8 mouse cellular contexts compared by ENCODE assay signal in the genomic region with DNA sequence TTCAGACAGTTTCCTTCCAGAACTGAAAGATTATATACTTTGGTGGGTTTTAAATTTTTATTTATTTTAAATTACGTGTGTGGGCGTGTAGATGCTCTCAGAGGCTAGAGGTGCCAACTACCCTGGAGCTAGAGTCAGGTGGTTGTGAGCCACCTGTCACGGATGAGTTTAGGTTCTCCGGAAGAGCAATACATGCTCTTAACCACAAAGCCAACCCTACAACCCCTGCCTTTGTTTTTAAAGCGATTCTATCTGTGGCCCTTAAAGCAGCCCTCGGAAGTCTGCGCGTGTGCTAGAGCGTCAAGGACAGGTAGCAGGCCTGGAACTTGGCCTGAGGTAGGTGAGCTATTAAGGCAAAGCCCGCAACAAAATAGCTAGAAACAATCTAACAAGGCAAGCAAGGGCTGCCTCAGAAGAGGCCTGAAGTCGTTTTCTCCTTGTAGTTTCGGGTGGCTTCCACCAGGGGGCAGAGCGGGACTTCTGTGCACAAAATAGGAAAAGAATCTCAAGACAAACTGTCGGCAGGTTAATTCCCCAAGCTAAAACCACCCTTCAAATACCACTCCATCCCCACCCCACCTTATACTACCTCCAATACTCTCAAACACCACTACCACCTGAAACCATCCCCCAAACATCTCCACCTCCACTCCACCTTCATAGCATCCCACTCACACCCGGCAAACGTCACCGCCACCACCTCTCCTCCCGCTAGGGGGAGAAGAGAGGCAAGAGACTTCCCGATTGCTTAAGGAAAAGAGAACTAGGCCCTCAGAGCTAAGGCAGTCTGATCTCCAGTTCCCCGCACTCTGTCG. TPM values are rescaled to one million over a fixed set of nuclear protein-coding genes. Genes with fewer than 3 reads are reported as not detected.
DNase-seq lines count a peak whose midpoint lies in the region; ATAC-seq and TF ChIP-seq lines count a peak whose summit lies in the region.

No protein-coding gene starts in this region.

- H3K4me3 ChIP-seq in ES-Bruce4 (ENCODE audit: low read depth, low read length) = no peak overlapping the region
- peak overlapping the region; percentile 20 for H3K4me3 ChIP-seq in forebrain, embryonic 15.5 days
- no peak overlapping the region for H3K4me3 ChIP-seq in lung, adult 2 months (replicated peaks; ENCODE audit: extremely low read depth, low read depth, low read length)

- no peaks in the 10 kb centered on the region for H3K4me1 ChIP-seq in ES-Bruce4 (ENCODE audit: control insufficient read depth, insufficient read depth, low read length)
- H3K4me1 ChIP-seq in forebrain, embryonic 15.5 days = 0 out of 2 replicates have a peak, but pooled peaks cover 4% of the 10 kb centered on the region
- no peaks in the 10 kb centered on the region for H3K4me1 ChIP-seq in lung, adult 2 months (ENCODE audit: control insufficient read depth, insufficient read depth, low read length)

- H3K9me3 ChIP-seq in ES-Bruce4 (replicated peaks; ENCODE audit: control insufficient read depth, insufficient read depth, low read length, poor library complexity, severe bottlenecking) = no peaks in the 10 kb centered on the region
- H3K9me3 ChIP-seq in forebrain, embryonic 15.5 days = no peaks in the 10 kb centered on the region

- no peak for TF ChIP-seq EP300 in ES-Bruce4 (IDR thresholded peaks at IDR 0.05; ENCODE audit: insufficient read depth, low read depth, low read length)

- no peak overlapping the region for H3K9ac ChIP-seq in ES-Bruce4 (ENCODE audit: low read depth, poor library complexity, severe bottlenecking)
- H3K9ac ChIP-seq in forebrain, embryonic 15.5 days (replicated peaks) = no peak overlapping the region

- TF ChIP-seq CTCF in ES-Bruce4 (IDR thresholded peaks at IDR 0.05; ENCODE audit: low read depth, low read length) = peak; percentile 63
- peak; percentile 78 for TF ChIP-seq CTCF in lung, adult 2 months (IDR thresholded peaks at IDR 0.05; ENCODE audit: insufficient read depth, low read length)

- peak overlapping the region; percentile 33 for H3K4me2 ChIP-seq in forebrain, embryonic 15.5 days (replicated peaks)

- peak; percentile 93 for ATAC-seq in cerebellum, adult (ENCODE audit: insufficient number of reproducible peaks, low FRiP score, low TSS enrichment)
- peak; percentile 77; the same call in 1 of the 2 replicates for ATAC-seq in forebrain, embryonic 15.5 days (replicated peaks)
- ATAC-seq in neutrophil, adult 5-6 weeks (ENCODE audit: extremely low read depth, insufficient number of reproducible peaks, low FRiP score, poor library complexity, severe bottlenecking) = peak; percentile 83

- no peaks in the 10 kb centered on the region for H3K27me3 ChIP-seq in ES-Bruce4 (ENCODE audit: control insufficient read depth, insufficient read depth, low read length, poor library complexity, severe bottlenecking)
- H3K27me3 ChIP-seq in forebrain, embryonic 15.5 days = no peaks in the 10 kb centered on the region

- no peak overlapping the region for H3K27ac ChIP-seq in ES-Bruce4 (ENCODE audit: insufficient read depth, low read length)
- H3K27ac ChIP-seq in forebrain, embryonic 15.5 days (replicated peaks) = no peak overlapping the region

- intact Hi-C loops in heart, postnatal 25 days (cut with DNase I) = loop anchor here (1.0 to 5.0 kb wide), 2 partner anchors 208 to 671 kb away; no protein-coding TSS in a partner anchor

- no peaks in the 10 kb centered on the region for H3K36me3 ChIP-seq in ES-Bruce4 (ENCODE audit: control insufficient read depth, insufficient read depth, low read length, poor library complexity, severe bottlenecking)
- H3K36me3 ChIP-seq in forebrain, embryonic 15.5 days = no peaks in the 10 kb centered on the region

- TF ChIP-seq POLR2A in ES-Bruce4 (IDR thresholded peaks at IDR 0.05; ENCODE audit: insufficient read depth, low read length) = no peak
- no peak for TF ChIP-seq POLR2A in lung, adult 2 months (IDR thresholded peaks at IDR 0.05; ENCODE audit: borderline replicate concordance, extremely low read depth, low read depth, low read length)

- DNase-seq in heart, postnatal 25 days (ENCODE audit: low spot score) = peak; percentile 21
- DNase-seq in layer of hippocampus, adult 11-12 months (ENCODE audit: low spot score) = peak; percentile 88
- peak; percentile 59 for DNase-seq in lung, adult 2 months
- peak; percentile 65 for DNase-seq in testis, postnatal 14 days (ENCODE audit: low spot score)

- WGBS in forebrain, embryonic 15.5 days = 28% methylated on average over 21 of the region's 21 CpGs
- WGBS in lung, adult 2 months = 29% methylated on average over 21 of the region's 21 CpGs

RNA-seq across cellular contexts. Expression of a gene that starts 32.1 kb away (rescaled TPM):
- not detected in 2 replicates for polyA plus RNA-seq in ES-Bruce4 (2011; ENCODE audit: insufficient read depth, insufficient read length, low read depth, missing spikeins)
- 0.31 and 0.83 TPM in 2 replicates for polyA plus RNA-seq in forebrain, embryonic 15.5 days (2015; fragmentation: Nextera tagmentation; extraction: Ambion mirVana)
- total RNA-seq in heart, postnatal 25 days (2021) = 1 to 10 TPM; 2.5 to 3.0 TPM
- 3.3 and 3.6 TPM in 2 replicates for polyA plus RNA-seq in lung, adult 2 months (2012; rRNA removed)
- not detected in 2 replicates for total RNA-seq in neutrophil, adult 5-6 weeks (2017)

RNA-seq across cellular contexts. Expression of a gene that starts 37.1 kb away (rescaled TPM):
- polyA plus RNA-seq in ES-Bruce4 (2011; ENCODE audit: insufficient read depth, insufficient read length, low read depth, missing spikeins) = 1.4 and 2.3 TPM in 2 replicates
- polyA plus RNA-seq in forebrain, embryonic 15.5 days (2015; fragmentation: Nextera tagmentation; extraction: Ambion mirVana) = 42.9 and 48.6 TPM in 2 replicates
- total RNA-seq in heart, postnatal 25 days (2021) = 1 to 10 TPM; 3.2 to 3.7 TPM
- 7.8 and 10.9 TPM in 2 replicates for polyA plus RNA-seq in lung, adult 2 months (2012; rRNA removed)
- 440 and 446 TPM in 2 replicates for total RNA-seq in neutrophil, adult 5-6 weeks (2017)

Comparison
In these comparisons a context has a peak if more than half of its experiments do, and no peak if none do; other contexts are left out.
1. DNase-seq: peak in every context shown above with its lines; median percentile 88 in layer of hippocampus, adult 11-12 months; 65 in testis, postnatal 14 days; 59 in lung, adult 2 months; 21 in heart, postnatal 25 days.